Mouse (Mus musculus): ENCODE measurements around the gene Slc35f4.

DNA sequence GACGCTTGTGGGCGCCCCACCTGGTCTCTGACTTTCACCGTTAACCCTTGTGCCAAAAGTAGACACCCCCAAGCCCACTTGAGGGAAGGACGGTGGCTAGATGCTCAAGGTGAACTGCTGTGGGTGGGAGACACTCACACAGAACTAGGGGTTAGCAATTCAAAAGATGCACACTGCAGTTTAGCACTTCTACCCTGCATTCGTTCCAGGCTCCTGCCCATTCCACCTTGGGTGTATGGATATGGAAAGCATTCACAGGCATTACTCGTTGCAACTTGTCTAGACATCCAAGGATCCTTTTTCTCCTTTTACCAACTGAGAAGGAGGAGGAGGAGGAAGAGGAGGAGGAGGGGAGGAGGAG lies at the start of gene Slc35f4:
- no peak for TF ChIP-seq GATA1 (IDR thresholded peaks at IDR 0.05; ENCODE audit: low read length)
- TF ChIP-seq TAL1 (IDR thresholded peaks at IDR 0.05; ENCODE audit: low read length), result no peak
